Mouse (Mus musculus) Muller cell, postnatal 12 days (primary cell): ENCODE data around the gene Cfb.
A peak's percentile ranks its signal among the peaks of the same experiment; 100 is the strongest.
"Not testable (repeated sequence)": the region's sequence is repeated elsewhere in the genome, so short reads cannot be mapped to it uniquely, and the experiment has no call there.

Experiments used
- DNase-seq: peaks from one replicate; pipeline ENCODE4 v3.0.0-alpha.2; 2015; ENCODE audit errors: inconsistent ontology term

Cfb gene

DNA sequence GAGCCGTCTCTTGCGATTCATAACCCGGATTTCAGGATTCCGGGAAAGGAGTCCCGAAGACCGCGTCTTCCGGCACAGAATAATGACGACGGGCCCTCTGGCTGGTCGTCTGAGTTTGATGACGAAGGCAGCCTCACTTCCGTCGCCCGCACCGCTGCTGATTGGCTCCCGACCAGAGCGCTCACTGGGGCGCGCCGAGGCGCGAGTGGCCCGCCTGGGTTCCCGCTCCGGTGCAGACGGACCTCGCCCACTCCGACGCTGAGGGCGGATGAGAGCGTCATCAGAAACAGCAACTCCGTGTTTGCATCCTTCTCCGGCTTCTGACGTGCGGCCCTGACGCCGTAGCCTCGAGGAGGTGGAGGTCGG, 25.5 kb downstream of the Cfb start, which contains the start of the genes Stk19 and Dxo:
Gene Stk19, minus strand, starts transcription at position 90 of the 366 bp plus-strand sequence.
Gene Dxo, plus strand, starts transcription at position 164 of the 366 bp plus-strand sequence.
- DNase-seq, result peak; percentile 96

DNA sequence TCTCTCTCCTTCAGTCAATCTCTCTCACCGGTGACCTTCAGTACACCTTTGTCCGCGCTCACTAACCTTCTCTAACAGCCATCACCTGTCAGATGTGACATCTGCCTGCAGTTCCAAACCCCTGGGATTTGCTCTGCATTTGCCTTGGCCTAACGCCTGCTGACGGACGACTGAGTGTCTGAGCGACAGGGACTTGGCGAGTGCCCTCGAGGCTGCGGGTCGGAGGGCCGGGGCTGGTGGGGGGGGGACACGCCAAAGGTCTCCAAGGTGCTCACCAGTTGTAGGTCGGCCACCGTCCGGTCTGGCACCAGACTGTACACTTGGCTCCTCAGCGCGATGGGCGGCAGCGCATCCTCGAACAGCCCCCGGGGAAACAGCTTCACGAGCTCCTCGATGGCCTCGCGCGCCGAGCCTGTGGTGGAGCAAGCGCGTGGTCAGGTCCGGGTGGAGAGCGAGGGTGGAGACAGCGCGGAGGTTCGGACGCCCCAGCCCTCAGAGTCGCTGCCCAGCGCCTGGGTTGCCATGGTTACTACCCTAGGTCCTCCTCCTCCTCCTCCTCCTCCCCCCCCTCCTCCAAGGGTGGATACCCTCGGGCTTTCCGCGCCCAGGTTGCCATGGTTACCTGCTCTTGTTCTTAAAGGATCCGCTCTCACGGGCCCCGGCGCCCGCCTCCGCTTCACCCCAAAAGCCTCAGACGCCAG, 26.0 kb downstream of the Cfb start:
- DNase-seq, result no peak

DNA sequence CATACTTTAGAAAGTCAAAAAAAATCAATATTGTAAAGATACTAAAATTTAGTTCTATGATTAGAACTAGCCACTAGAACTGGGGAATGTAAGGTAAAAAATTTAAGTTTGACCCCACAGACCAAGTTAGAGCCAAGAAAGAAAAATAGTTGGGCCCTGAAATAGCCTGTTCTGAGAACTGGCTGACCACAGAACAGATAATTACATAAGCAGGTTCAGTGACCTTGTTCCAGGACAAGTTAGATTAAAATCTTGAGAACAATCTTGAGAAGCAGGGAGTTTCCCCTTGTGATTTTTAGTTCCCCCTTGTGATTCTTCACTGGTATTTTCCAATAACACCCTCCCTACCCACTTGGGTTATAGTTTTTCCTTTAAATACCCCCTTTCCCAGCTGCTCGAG, 31.5 kb downstream of the Cfb start:
- not testable (repeated sequence) for DNase-seq

DNA sequence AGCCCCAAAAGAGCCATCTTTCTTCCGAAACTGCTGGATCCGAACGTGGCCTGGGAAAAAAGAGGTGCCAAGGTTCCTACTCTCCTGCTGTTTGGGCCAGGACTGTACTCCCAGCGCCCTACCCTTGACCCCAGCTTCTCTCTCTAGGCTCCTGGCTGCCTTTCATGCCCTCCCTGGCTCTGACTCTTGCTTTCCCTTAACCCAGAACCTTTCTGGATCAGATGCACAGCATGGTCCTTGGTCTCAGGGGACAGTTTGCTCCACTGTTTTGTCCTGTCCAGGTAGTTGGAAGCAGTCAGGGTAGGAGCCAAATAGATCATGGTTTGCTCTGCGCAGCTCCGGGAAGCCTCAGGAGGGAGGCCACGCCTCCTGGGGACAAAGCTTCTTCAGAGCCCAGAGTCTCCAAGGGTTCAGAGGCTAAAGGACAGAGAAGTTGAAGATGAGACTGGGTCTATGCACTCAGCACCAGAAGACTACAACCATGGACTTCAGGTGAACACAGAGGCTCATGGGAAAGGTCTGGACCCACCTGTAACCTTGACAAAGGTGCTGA, 47.4 kb downstream of the Cfb start:
- no peak for DNase-seq

DNA sequence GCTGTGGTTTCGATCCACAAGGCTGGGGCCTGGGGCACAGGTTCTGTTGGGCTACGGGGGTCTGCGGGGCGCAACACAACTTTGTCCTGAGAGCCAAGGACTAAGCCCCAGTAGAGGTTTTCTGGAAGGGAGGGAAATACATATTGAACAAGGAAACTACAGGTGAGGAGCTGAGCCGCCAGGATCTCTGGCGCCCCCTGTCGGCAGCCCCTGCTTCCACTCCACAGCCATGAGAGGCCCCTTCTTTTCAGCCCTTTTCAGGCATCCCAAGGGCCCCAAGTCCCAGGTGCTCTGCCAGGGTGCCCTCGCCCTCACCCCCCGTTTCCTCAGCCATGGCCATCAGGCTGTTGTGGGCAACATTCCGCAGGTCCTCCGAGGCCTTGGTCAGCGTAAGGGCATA, 48.6 kb downstream of the Cfb start:
- DNase-seq, result not testable (repeated sequence)

DNA sequence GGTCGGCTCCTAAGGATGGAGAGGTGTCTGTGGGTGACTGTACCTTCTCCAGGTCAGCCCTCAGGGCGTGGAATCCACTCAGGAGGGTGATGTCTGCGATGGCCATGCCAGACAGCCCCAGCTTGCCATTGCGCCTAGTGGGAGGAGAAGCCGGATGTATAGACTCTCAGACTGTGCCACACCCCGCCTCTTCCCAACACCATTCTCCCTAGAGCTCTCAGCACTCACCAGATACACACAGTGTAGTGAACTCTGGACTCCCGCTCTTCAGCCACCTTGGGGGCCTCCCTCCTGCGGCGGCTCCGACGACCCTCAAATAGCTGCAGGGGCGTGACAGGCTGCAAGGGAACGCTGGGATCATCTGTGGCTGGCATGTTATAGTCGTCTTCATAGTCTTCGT, 51.0 kb downstream of the Cfb start:
- no peak for DNase-seq

DNA sequence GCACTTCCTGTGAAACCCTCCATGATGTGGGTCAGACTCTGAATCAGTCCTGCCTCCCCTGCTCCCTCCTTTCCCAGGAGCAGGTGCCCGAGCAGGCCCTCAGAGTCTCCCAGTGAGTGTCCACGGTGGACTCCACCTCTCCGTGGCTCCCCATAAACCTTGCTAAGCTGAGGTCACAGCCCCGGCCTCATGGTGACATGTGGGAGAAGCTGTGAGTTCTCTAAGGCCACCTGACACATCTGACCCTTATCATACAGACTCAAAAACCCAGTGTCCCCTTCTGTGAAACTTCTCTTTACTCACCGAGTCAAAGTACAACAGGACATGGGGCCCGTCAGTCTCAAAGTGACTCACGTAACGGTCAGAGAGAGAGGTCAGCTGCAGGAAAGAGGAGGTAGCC, 51.5 kb downstream of the Cfb start:
- not testable (repeated sequence) for DNase-seq

DNA sequence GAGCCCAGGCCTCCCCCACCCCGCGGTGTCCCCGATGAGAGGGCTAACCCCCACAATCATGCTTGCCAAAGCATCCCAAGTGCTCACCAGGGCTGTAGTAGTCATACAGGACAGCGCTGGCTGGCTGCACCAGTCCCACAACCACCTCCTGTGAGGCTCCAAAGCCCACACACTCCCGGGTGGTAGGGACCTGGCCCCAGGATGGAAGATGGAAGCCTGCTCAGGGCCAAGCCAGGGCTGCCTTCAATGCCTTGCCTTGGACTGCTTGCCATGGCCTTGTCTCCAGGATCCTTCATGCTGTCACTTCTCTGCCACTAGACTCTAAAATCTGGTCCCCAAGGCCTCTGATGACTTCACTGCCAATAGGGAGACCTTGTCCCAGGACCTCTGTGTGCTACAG, 51.9 kb downstream of the Cfb start:
- not testable (repeated sequence) for DNase-seq

DNA sequence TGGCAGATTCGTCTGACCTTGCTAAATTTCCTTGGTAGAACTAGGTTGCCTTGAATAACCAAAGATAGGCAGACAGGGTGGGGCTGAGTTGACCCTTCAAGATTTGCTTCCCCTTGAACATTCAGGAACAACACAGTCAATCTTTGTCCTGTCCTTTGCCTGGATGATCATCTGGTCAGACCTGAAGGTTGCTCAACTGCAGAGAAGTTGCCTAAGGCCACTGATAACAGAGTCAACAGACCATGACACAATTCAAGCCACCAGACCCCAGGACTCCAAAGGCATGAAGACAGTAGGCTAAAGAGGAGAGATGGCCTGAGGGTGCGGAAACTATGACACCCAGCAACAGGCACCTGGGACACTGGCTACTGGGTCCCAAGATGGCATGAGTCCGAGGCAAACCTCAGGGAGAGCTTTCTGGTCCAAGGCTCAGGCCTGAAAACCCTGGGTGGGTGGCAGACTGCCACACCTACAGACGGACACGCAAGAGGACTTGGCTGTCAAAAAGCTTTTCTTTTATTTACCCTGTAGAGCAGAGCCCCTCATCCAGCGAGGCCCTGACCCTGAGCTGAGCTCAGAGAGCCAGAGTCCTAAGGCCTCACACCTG, 53.6 kb downstream of the Cfb start:
- no peak for DNase-seq

DNA sequence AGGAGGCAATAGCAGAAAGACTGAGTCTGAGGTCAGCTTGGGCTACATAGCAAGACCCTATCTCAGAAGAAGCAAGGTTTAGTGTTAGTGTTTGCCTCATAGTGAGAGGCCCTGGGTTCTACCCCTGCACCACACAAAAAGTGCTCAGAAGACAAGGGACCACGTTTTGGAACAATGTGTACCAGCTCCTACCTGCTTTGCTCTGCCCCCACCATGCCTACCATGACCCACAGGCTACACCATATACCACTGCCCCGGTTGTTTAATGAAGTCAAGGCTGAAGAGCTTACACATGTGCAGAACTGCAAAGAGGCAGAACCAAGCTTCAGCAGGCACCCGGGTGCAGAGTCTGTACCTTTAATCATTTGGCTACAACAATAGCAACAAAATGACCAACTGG, 55.1 kb downstream of the Cfb start:
- no peak for DNase-seq
